Mouse (Mus musculus): ENCODE data around the gene Gbp5. TPM values are rescaled to one million over a fixed set of nuclear protein-coding genes. Genes with fewer than 3 reads are reported as not detected.

Gene Gbp5
- 1 to 10 TPM; 6.8 to 9.3 TPM for total RNA-seq (2021)
- long read RNA-seq, experiment 1, partial matches to known transcripts = 0 of 1 reads
- long read RNA-seq, experiment 1, other reads (novel, unspliced or antisense) = 1 of 1 reads
- long read RNA-seq, experiment 2 = 0 reads

GRCm38 (mm10) chr3:142493536-142494061 is at the start of gene Gbp5:
Gbp5 (plus strand) TSS chr3:142493978.
- peak; percentile 79 to 82 for DNase-seq
- intact Hi-C loops (cut with DNase I) = loop anchor here (1.0 to 2.0 kb wide), 3 partner anchors 67 to 215 kb away; partner anchors contain the start of gene Gbp3

- no peak for DNase-seq
- intact Hi-C loops (cut with DNase I) = no loop called here
These were observed 39.6 kb upstream of the Gbp5 start for GRCm38 (mm10) chr3:142454198-142454597.

GRCm38 (mm10) chr3:142459241-142459640 is 34.5 kb upstream of the Gbp5 start:
- no peak for DNase-seq
- intact Hi-C loops (cut with DNase I) = no loop called here

GRCm38 (mm10) chr3:142462764-142463751 is 30.7 kb upstream of the Gbp5 start:
- intact Hi-C loops (cut with DNase I) = no loop called here
- DNase-seq = no peak

GRCm38 (mm10) chr3:142474349-142474983 is 19.3 kb upstream of the Gbp5 start:
- intact Hi-C loops (cut with DNase I) = no loop called here
- DNase-seq = no peak

GRCm38 (mm10) chr3:142475913-142476312 is 17.9 kb upstream of the Gbp5 start:
- peak; percentile 66 to 77 for DNase-seq

GRCm38 (mm10) chr3:142477866-142478265 is 15.9 kb upstream of the Gbp5 start:
- intact Hi-C loops (cut with DNase I) = loop anchor here (2.0 to 5.0 kb wide), 3 partner anchors 197 to 616 kb away; no protein-coding TSS in a partner anchor

More at GRCm38 (mm10) chr3:142475913-142476312, 17.9 kb upstream of the Gbp5 start:
- intact Hi-C loops (cut with DNase I) = loop anchor here (2.0 to 5.0 kb wide), 3 partner anchors 195 to 614 kb away; no protein-coding TSS in a partner anchor

GRCm38 (mm10) chr3:142478360-142478759 is 15.4 kb upstream of the Gbp5 start:
- intact Hi-C loops (cut with DNase I) = loop anchor here (5.0 kb wide), 2 partner anchors 596 to 616 kb away; no protein-coding TSS in a partner anchor
- no peak for DNase-seq

More at GRCm38 (mm10) chr3:142477866-142478265, 15.9 kb upstream of the Gbp5 start:
- no peak for DNase-seq

- DNase-seq = peak; percentile 68 to 82
- intact Hi-C loops (cut with DNase I) = loop anchor here (1.0 kb wide), 1 partner anchor 155 kb away; no protein-coding TSS in a partner anchor
These were observed 3.3 kb upstream of the Gbp5 start for GRCm38 (mm10) chr3:142490465-142490864.

- intact Hi-C loops (cut with DNase I) = no loop called here
- DNase-seq = no peak
These were observed 1.4 kb downstream of the Gbp5 start for GRCm38 (mm10) chr3:142495146-142495655.

GRCm38 (mm10) chr3:142496113-142497101 is 2.6 kb downstream of the Gbp5 start:
- intact Hi-C loops (cut with DNase I) = loop anchor here (2.0 kb wide), 1 partner anchor 34 kb away; the partner anchor contains the start of gene Gbp7
- peak; percentile 25 to 40 for DNase-seq

- intact Hi-C loops (cut with DNase I) = loop anchor here (2.0 kb wide), 1 partner anchor 34 kb away; the partner anchor contains the start of gene Gbp7
- DNase-seq = no peak
These were observed 3.5 kb downstream of the Gbp5 start for GRCm38 (mm10) chr3:142497123-142497841.

- intact Hi-C loops (cut with DNase I) = no loop called here
- DNase-seq = no peak
These were observed 5.2 kb downstream of the Gbp5 start for GRCm38 (mm10) chr3:142498941-142499340.

GRCm38 (mm10) chr3:142528116-142528515 is 34.3 kb downstream of the Gbp5 start:
- peak in 1 of 2 experiments; percentile 7 for DNase-seq
- intact Hi-C loops (cut with DNase I) = loop anchor here (2.0 kb wide), 1 partner anchor 33 kb away; the partner anchor contains the start of gene Gbp3

GRCm38 (mm10) chr3:142529597-142529996 is 35.8 kb downstream of the Gbp5 start:
- intact Hi-C loops (cut with DNase I) = loop anchor here (2.0 kb wide), 1 partner anchor 31 kb away; the partner anchor contains the start of gene Gbp3
- DNase-seq = no peak

GRCm38 (mm10) chr3:142530087-142530953 is 36.5 kb downstream of the Gbp5 start, which contains the start of gene Gbp7:
Gbp7 (plus strand) TSS chr3:142530342.
- intact Hi-C loops (cut with DNase I) = loop anchor here (2.0 kb wide), 1 partner anchor 34 kb away; no protein-coding TSS in a partner anchor
- DNase-seq = peak; percentile 41 to 43

- intact Hi-C loops (cut with DNase I) = loop anchor here (2.0 kb wide), 1 partner anchor 35 kb away; no protein-coding TSS in a partner anchor
- DNase-seq = no peak
These were observed 37.8 kb downstream of the Gbp5 start for GRCm38 (mm10) chr3:142531595-142531994.
